Mouse (Mus musculus) mature B cell (primary cell): ENCODE measurements around the gene Anxa9.

Source experiments
- in situ Hi-C: fragments of 300-500 bp; cut with MboI; formaldehyde crosslinking; loops from 2 replicates; pipeline ENCODE4 v1.14.3; 2019

Gene Anxa9

GRCm38 (mm10) chr3:95247660-95248336 lies 59.2 kb downstream of the Anxa9 start:
- in situ Hi-C loops = no loop called here

GRCm38 (mm10) chr3:95246465-95247231 lies 60.3 kb downstream of the Anxa9 start:
- in situ Hi-C loops = no loop called here
